ENCODE assay signal across 27 mouse cellular contexts in the genomic region with DNA sequence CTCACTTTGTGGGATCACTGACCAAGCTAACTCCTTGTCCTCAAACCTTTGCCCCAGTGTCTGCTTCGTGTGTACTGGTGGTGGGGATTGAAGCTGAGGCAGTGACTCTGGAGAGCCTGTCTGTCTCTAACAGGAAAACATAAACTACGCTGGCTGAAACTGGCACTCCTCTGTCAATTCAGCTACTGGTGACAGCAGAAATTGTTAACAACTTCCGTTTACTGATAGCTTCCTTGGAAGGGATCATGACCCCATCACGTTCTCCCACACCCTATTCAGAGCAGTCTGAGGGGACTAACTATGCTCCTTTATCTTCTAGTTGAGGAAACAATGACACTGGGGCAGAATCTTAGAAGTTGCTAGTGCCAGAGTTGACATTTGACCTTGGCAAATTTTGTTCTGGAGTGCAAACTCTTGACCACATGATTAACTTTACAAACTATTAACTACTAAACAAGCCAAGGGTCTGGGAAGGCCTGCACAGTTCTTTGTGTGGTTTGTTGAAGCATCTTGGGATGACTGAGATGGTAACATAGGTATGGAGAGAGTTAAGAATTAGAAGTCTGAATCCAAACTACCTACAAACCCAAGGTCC.
DNase-seq lines count a peak whose midpoint lies in the region; ATAC-seq and TF ChIP-seq lines count a peak whose summit lies in the region.
"Had no signal": no experiment of that assay in that cellular context is flagged by ENCODE, and none has a peak within 500 bp of the region (broad histone marks: within the 10 kb centered on the region; RNA-seq: fewer than 3 reads in every experiment).

No protein-coding gene starts in this region.

- 28% methylated on average over 4 of the region's 4 CpGs for WGBS in kidney, adult 2 months
- WGBS in small intestine, adult 2 months = 22% methylated on average over 4 of the region's 4 CpGs

- H3K4me1 ChIP-seq in kidney, adult 2 months (ENCODE audit: control insufficient read depth, insufficient read depth, low read length) = peaks cover 25% of the 10 kb centered on the region
- H3K4me1 ChIP-seq in megakaryocyte, embryonic 14.5 days = peaks cover 99% of the 10 kb centered on the region
- H3K4me1 ChIP-seq in small intestine, adult 2 months (ENCODE audit: control insufficient read depth, insufficient read depth, insufficient read length, low read length) = peaks cover 28% of the 10 kb centered on the region; the same call in 1 of the 2 replicates

- DNase-seq in kidney, adult 2 months = peak; percentile 68
- no peak for DNase-seq in kidney, adult 11 months
- no peak for DNase-seq in neural tube, embryonic 10.5 days (ENCODE audit: extremely low spot score, low spot score)
- DNase-seq: adrenal gland, adult 2 months; adrenal gland, postnatal 36 days; B cell, adult 2 months; cerebellum, adult 2 months; cerebellum, postnatal 25 days; gastrocnemius, adult 2 months; gastrocnemius, postnatal 36 days; heart, postnatal 10 days; kidney, postnatal 14 days; lung, embryonic 14.5 days; lung, postnatal 14 days; thymus, adult 2 months; thymus, postnatal 36 days had no signal

- no peaks in the 10 kb centered on the region for H3K9me3 ChIP-seq in megakaryocyte, embryonic 14.5 days
- H3K9me3 ChIP-seq: heart, embryonic 13.5 days; limb, embryonic 13.5 days; liver, embryonic 15.5 days; midbrain, embryonic 12.5 days had no signal

- no peak for TF ChIP-seq CTCF in kidney, adult 2 months (conservative IDR thresholded peaks at IDR 0.05; ENCODE audit: insufficient read depth, insufficient read length, low read depth, low read length)
- TF ChIP-seq CTCF in small intestine, adult 2 months (IDR thresholded peaks at IDR 0.05; ENCODE audit: extremely low read depth, insufficient read length, insufficient replicate concordance, low read depth, low read length) = no peak

- ATAC-seq in megakaryocyte, adult 5-6 weeks (ENCODE audit: poor library complexity, severe bottlenecking) = no peak
- ATAC-seq: activated CD4-positive, CD25-positive, alpha-beta regulatory T cell, adult 4 months; forebrain, embryonic 16.5 days had no signal

- H3K27me3 ChIP-seq in kidney, adult 2 months (replicated peaks; ENCODE audit: control insufficient read depth, insufficient read depth, low read length) = no peaks in the 10 kb centered on the region
- H3K27me3 ChIP-seq in megakaryocyte, embryonic 14.5 days (replicated peaks) = no peaks in the 10 kb centered on the region
- no peaks in the 10 kb centered on the region for H3K27me3 ChIP-seq in small intestine, adult 2 months (ENCODE audit: control insufficient read depth, insufficient read depth, low read length)
- H3K27me3 ChIP-seq: limb, embryonic 13.5 days; liver, embryonic 15.5 days had no signal

- TF ChIP-seq POLR2A in kidney, adult 2 months (IDR thresholded peaks at IDR 0.05; ENCODE audit: low read depth, low read length) = no peak
- TF ChIP-seq POLR2A in small intestine, adult 2 months (IDR thresholded peaks at IDR 0.05; ENCODE audit: low read depth, low read length) = no peak

- H3K36me3 ChIP-seq in kidney, adult 2 months (ENCODE audit: control insufficient read depth, insufficient read depth, low read length) = no peaks in the 10 kb centered on the region
- H3K36me3 ChIP-seq in megakaryocyte, embryonic 14.5 days (replicated peaks; ENCODE audit: low read length) = no peaks in the 10 kb centered on the region
- no peaks in the 10 kb centered on the region for H3K36me3 ChIP-seq in small intestine, adult 2 months (ENCODE audit: control insufficient read depth, insufficient read depth, low read length)
- H3K36me3 ChIP-seq: heart, embryonic 13.5 days; limb, embryonic 13.5 days; liver, embryonic 15.5 days; midbrain, embryonic 12.5 days had no signal

- no peak overlapping the region for H3K4me3 ChIP-seq in kidney, adult 2 months (ENCODE audit: insufficient read depth, low read depth, low read length)
- H3K4me3 ChIP-seq in megakaryocyte, embryonic 14.5 days (replicated peaks) = peak overlapping the region; percentile 60
- H3K4me3 ChIP-seq in small intestine, adult 2 months (ENCODE audit: low read depth, low read length) = no peak overlapping the region
- H3K4me3 ChIP-seq: erythroblast, embryonic 14.5 days; gastrocnemius, adult 2 months; heart, embryonic 13.5 days; limb, embryonic 13.5 days; liver, embryonic 15.5 days; midbrain, embryonic 12.5 days had no signal

- peak overlapping the region; percentile 72; the same call in 1 of the 2 replicates for H3K27ac ChIP-seq in kidney, adult 2 months (ENCODE audit: insufficient read depth, low read depth, low read length)
- peak overlapping the region; percentile 89 for H3K27ac ChIP-seq in small intestine, adult 2 months (ENCODE audit: insufficient read depth, low read depth, low read length)
- H3K27ac ChIP-seq: gastrocnemius, adult 2 months; heart, embryonic 13.5 days; hindbrain, embryonic 14.5 days; limb, embryonic 13.5 days; liver, embryonic 15.5 days; midbrain, embryonic 12.5 days had no signal
